Mouse (Mus musculus) Patski (cell line): ENCODE results near the gene Erf. TPM values are rescaled to one million over a fixed set of nuclear protein-coding genes. Genes with fewer than 3 reads are reported as not detected.

Experiments used
- ATAC-seq: fragments of 100-300 bp; one replicate; pipeline ENCODE4 v1.8.0; 2021
- CTCF ChIA-PET: fragments of 350-600 bp; sonication (Branson Sonifier 250); formaldehyde crosslinking; loops from one replicate; lab custom pipeline; 2022; ENCODE audit warnings: inconsistent platforms; lab: Charles Lee
- POLR2A ChIA-PET: fragments of 350-600 bp; sonication (Branson Sonifier 250); formaldehyde crosslinking; loops from one replicate; lab custom pipeline; 2022; ENCODE audit warnings: antibody characterized with exemption, inconsistent platforms; lab: Charles Lee
- DNase-seq: peaks from one replicate; pipeline ENCODE4 v3.0.0-alpha.2; 2011; ENCODE audit warnings: low read depth, low spot score
- H3K27me3 ChIP-seq: fragments of 371-371 bp; one replicate; pipeline ENCODE4 v1.5.1; 2021
- CTCF ChIP-seq: fragments of 100-300 bp; IDR thresholded peaks from one replicate; pipeline ENCODE4 v1.5.1; 2021
- in situ Hi-C: fragments of 300-500 bp; cut with MboI; formaldehyde crosslinking; loops from 3 replicates; pipeline ENCODE4 v1.11.1; 2018; ENCODE audit warnings: low pct_unique_long_range_greater_than_20kb, mixed read lengths
- polyA plus RNA-seq: library from polyadenylated mRNA; unstranded; gene quantifications from one replicate; pipeline ENCODE4 v1.2.3, GENCODE M21; 2021

Gene Erf
- polyA plus RNA-seq, 1 experiment from 2014 or later: 45.9 TPM

- in situ Hi-C loops: loop anchor here (5.0 kb wide), 1 partner anchor 33 kb away; no protein-coding TSS in a partner anchor
- no peaks in the 10 kb centered on the region for H3K27me3 ChIP-seq
- ChIA-PET POLR2A (interaction anchor here (1.1 kb wide), 1 partner anchor 36 kb away, joined by 3 read pairs; no protein-coding TSS in a partner anchor), CTCF (interaction anchor here (1.1 to 2.0 kb wide), 3 partner anchors 11 to 41 kb away, joined by 3 to 5 read pairs (median 4); partner anchors contain the start of gene Megf8)
- no peak for TF ChIP-seq CTCF
- no peak for ATAC-seq
- no peak for DNase-seq
Measured at GRCm38 (mm10) chr7:25275555-25276298, 25.2 kb upstream of the Erf start.

- DNase-seq: no peak
- in situ Hi-C loops: loop anchor here (5.0 kb wide), 1 partner anchor 33 kb away; no protein-coding TSS in a partner anchor
- CTCF ChIA-PET: interaction anchor here (1.5 to 2.0 kb wide), 2 partner anchors 10 to 41 kb away, joined by 4 to 5 read pairs; partner anchors contain the start of gene Megf8
Measured at GRCm38 (mm10) chr7:25274996-25275395, 24.4 kb upstream of the Erf start.

GRCm38 (mm10) chr7:25274571-25274970 is 24.0 kb upstream of the Erf start:
- DNase-seq: no peak
- ATAC-seq: no peak
- H3K27me3 ChIP-seq: no peaks in the 10 kb centered on the region
- ChIA-PET CTCF (interaction anchor here (1.5 kb wide), 1 partner anchor 9 kb away, joined by 4 read pairs; no protein-coding TSS in a partner anchor), POLR2A (interaction anchor here (1.1 kb wide), 1 partner anchor 35 kb away, joined by 3 read pairs; no protein-coding TSS in a partner anchor)
- TF ChIP-seq CTCF: no peak
- in situ Hi-C loops: no loop called here

More at GRCm38 (mm10) chr7:25274996-25275395, 24.4 kb upstream of the Erf start:
- POLR2A ChIA-PET: interaction anchor here (1.1 kb wide), 1 partner anchor 35 kb away, joined by 3 read pairs; no protein-coding TSS in a partner anchor
- no peak for TF ChIP-seq CTCF
- ATAC-seq: no peak
- H3K27me3 ChIP-seq: no peaks in the 10 kb centered on the region

DNA sequence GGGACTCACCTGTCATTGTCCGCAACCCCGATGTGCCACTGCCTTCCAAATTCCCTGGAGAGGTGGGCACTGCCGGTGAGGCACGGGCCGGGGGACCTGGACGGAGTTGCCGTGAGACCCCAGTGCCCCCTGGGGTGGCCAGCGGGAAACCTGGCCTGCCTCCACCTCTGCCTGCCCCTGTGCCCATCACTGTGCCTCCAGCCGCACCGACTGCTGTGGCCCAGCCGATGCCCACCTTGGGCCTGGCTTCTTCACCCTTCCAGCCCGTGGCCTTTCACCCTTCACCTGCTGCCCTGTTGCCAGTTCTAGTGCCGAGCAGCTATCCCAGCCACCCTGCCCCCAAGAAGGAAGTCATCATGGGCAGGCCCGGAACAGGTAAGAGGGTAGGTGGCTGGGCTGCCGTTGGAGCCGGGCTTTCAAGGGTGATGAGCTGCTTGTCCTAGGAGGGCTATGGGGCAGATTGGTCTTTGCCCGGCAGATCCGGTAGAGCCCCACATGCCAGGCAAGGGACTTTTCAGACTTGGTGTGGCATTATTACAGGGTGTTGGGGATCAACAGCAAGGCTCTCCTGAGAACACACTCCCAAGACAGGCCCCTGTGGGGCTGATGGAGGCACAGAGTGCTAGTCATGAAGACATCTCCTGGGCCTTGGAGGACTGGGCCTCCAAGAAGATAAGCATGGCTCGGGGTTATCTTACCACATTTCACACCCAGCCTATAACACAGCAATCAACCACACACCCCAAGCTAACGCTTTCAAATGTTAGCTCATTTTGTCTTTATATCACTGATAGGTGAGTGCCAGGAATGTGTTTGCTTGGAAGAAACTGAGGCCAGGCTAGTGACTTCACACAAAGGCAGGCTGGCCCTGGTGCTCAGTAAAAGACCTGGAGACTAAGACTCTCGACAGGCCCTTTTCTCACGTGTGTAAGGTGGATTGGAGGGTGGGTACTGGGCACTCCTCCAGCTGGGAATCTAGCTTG is 23.0 kb upstream of the Erf start:
- in situ Hi-C loops: no loop called here
- ATAC-seq (no peak), DNase-seq (no peak)
- TF ChIP-seq CTCF: no peak
- no peaks in the 10 kb centered on the region for H3K27me3 ChIP-seq
- POLR2A ChIA-PET: no interaction called here
- CTCF ChIA-PET: interaction anchor here (1.1 kb wide), 1 partner anchor 134 kb away, joined by 3 read pairs; no protein-coding TSS in a partner anchor

DNA sequence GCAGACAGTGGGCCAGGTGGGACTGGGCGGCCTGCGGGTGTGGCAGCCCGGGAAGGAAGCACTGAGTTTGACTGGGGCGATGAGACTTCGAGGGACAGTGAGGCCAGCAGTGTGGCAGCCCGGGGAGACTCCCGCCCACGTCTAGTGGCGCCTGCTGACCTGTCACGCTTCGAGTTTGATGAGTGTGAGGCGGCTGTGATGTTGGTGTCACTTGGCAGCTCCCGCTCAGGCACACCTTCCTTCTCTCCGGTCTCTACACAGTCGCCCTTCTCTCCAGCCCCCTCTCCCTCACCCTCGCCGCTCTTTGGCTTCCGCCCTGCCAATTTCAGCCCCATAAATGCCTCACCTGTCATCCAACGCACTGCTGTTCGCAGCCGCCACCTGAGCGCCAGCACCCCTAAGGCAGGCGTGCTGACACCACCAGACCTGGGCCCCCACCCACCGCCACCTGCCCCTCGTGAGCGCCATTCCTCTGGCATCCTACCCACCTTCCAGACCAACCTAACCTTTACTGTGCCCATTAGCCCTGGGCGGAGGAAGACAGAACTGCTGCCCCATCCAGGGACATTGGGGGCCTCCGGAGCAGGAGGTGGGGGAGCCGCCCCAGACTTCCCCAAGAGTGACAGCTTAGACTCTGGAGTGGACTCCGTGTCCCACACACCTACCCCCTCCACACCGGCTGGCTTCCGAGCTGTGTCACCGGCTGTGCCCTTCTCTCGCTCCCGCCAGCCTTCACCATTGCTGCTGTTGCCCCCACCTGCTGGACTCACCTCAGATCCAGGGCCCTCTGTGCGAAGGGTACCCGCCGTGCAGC is 22.1 kb upstream of the Erf start:
- TF ChIP-seq CTCF: no peak
- in situ Hi-C loops: no loop called here
- DNase-seq: no peak
- H3K27me3 ChIP-seq: no peaks in the 10 kb centered on the region
- no peak for ATAC-seq
- ChIA-PET POLR2A (interaction anchor here (1.2 kb wide), 1 partner anchor 23 kb away, joined by 3 read pairs; no protein-coding TSS in a partner anchor), CTCF (no interaction called here)

DNA sequence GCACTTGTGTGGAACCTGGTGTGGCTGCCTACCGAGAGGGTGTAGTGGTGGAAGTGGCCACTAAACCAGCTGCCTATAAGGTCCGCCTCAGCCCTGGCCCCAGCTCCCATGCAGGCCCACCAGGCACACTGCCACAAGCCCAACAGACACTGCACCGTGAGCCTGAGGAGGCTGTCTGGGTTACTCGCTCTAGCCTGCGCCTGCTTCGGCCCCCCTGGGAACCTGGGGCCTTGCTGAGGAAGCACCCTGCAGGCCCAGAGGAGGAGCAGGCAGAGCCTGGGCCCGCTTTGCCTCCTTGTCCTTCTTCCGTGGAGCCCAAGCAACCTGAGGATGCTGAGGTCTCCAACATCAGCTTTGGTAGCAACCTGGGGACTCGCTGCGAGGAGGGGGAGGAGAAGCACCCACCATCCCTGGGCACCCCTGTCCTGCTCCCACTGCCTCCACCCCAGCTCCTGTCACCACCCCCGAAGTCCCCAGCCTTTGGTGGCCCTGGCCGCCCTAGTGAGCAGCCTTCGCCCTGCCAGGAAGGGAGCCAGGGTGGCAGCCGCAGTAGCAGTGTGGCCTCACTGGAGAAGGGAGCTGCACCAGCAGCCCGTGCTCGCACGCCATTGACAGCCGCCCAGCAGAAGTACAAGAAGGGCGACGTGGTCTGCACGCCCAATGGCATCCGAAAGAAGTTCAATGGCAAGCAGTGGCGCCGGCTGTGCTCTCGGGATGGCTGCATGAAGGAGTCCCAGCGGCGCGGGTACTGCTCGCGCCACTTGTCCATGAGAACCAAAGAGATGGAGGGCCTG is 21.3 kb upstream of the Erf start:
- no peaks in the 10 kb centered on the region for H3K27me3 ChIP-seq
- no peak for TF ChIP-seq CTCF
- ChIA-PET CTCF (interaction anchor here (0.8 kb wide), 1 partner anchor 45 kb away, joined by 3 read pairs; the partner anchor contains the start of gene Megf8), POLR2A (interaction anchor here (1.2 kb wide), 1 partner anchor 23 kb away, joined by 3 read pairs; no protein-coding TSS in a partner anchor)
- in situ Hi-C loops: no loop called here
- ATAC-seq (no peak), DNase-seq (no peak)

GRCm38 (mm10) chr7:25270652-25271633 is 20.4 kb upstream of the Erf start:
- in situ Hi-C loops: no loop called here
- TF ChIP-seq CTCF: no peak
- no peaks in the 10 kb centered on the region for H3K27me3 ChIP-seq
- ATAC-seq (no peak), DNase-seq (no peak)
- POLR2A ChIA-PET: interaction anchor here (1.2 to 1.7 kb wide), 2 partner anchors 22 to 23 kb away, joined by 3 to 5 read pairs; no protein-coding TSS in a partner anchor
- CTCF ChIA-PET: interaction anchor here (0.8 kb wide), 1 partner anchor 45 kb away, joined by 3 read pairs; the partner anchor contains the start of gene Megf8
